Comparison of ENCODE assay signal across 8 mouse cellular contexts in genomic region chr13:112439105-112439818, GRCm38 (mm10). TPM values are rescaled to one million over a fixed set of nuclear protein-coding genes. Genes with fewer than 3 reads are reported as not detected.
DNase-seq lines count a peak whose midpoint lies in the region; ATAC-seq and TF ChIP-seq lines count a peak whose summit lies in the region.

No protein-coding gene starts in this region.

- TF ChIP-seq POLR2A in brain, embryonic 14.5 days (IDR thresholded peaks at IDR 0.05; ENCODE audit: borderline replicate concordance, extremely low read depth, insufficient read depth, insufficient read length, poor library complexity, severe bottlenecking) = no peak

- H3K4me1 ChIP-seq in kidney, postnatal 0 days (replicated peaks; ENCODE audit: insufficient read depth, low read length) = peaks cover 15% of the 10 kb centered on the region
- H3K4me1 ChIP-seq in hindbrain, embryonic 11.5 days (replicated peaks; ENCODE audit: control insufficient read depth, insufficient read depth, low read length) = peaks cover 7% of the 10 kb centered on the region

- 28% methylated on average over 15 of the region's 15 CpGs for WGBS in kidney, postnatal 0 days
- 33% methylated on average over 15 of the region's 15 CpGs for WGBS in hindbrain, embryonic 11.5 days

- no peak for ATAC-seq in kidney, postnatal 0 days (replicated peaks; ENCODE audit: low FRiP score, low read depth)
- peak; percentile 38; the same call in 1 of the 2 replicates for ATAC-seq in hindbrain, embryonic 11.5 days (ENCODE audit: low FRiP score)
- peak; percentile 54 for ATAC-seq in megakaryocyte progenitor cell, adult 5-6 weeks (replicated peaks; ENCODE audit: poor library complexity)

- H3K4me2 ChIP-seq in kidney, postnatal 0 days (ENCODE audit: low read length) = peak overlapping the region; percentile 49
- peak overlapping the region; percentile 31 for H3K4me2 ChIP-seq in hindbrain, embryonic 11.5 days (replicated peaks; ENCODE audit: low read depth, low read length)

- H3K27ac ChIP-seq in kidney, postnatal 0 days = peak overlapping the region; percentile 62
- H3K27ac ChIP-seq in hindbrain, embryonic 11.5 days (ENCODE audit: low read depth, low read length) = no peak overlapping the region

- peak; percentile 70 for DNase-seq in kidney, postnatal 0 days (ENCODE audit: low spot score)
- DNase-seq in kidney, adult 9 months = no peak
- peak; percentile 18 for DNase-seq in brain, embryonic 14.5 days (ENCODE audit: low read depth)
- peak; percentile 26 for DNase-seq in hindbrain, embryonic 11.5 days (ENCODE audit: low spot score)
- DNase-seq in yolk sac, embryonic 10.5 days (ENCODE audit: low spot score) = peak; percentile 36
- no peak for DNase-seq in layer of hippocampus, adult 11-12 months (ENCODE audit: low spot score)
- DNase-seq in spleen, postnatal 14 days (ENCODE audit: low spot score in 2 of 2) = no peak

- no peak overlapping the region; the same call in 1 of the 2 replicates for H3K4me3 ChIP-seq in kidney, postnatal 0 days (replicated peaks; ENCODE audit: low read depth, low read length)
- H3K4me3 ChIP-seq in hindbrain, embryonic 11.5 days (ENCODE audit: low read depth, low read length) = no peak overlapping the region

- H3K9me3 ChIP-seq in kidney, postnatal 0 days (replicated peaks; ENCODE audit: low read length) = no peaks in the 10 kb centered on the region
- no peaks in the 10 kb centered on the region for H3K9me3 ChIP-seq in hindbrain, embryonic 11.5 days (ENCODE audit: control insufficient read depth, low read length)

- no peaks in the 10 kb centered on the region for H3K27me3 ChIP-seq in kidney, postnatal 0 days (ENCODE audit: insufficient read depth, low read length)
- H3K27me3 ChIP-seq in hindbrain, embryonic 11.5 days (ENCODE audit: control insufficient read depth, insufficient read depth, low read length) = no peaks in the 10 kb centered on the region

- no peaks in the 10 kb centered on the region for H3K36me3 ChIP-seq in kidney, postnatal 0 days (ENCODE audit: insufficient read depth, low read length)
- no peaks in the 10 kb centered on the region for H3K36me3 ChIP-seq in hindbrain, embryonic 11.5 days (ENCODE audit: control insufficient read depth, insufficient read depth, low read length)

- 0 out of 2 replicates have a peak overlapping the region, but pooled peaks have one; percentile 5 for H3K9ac ChIP-seq in kidney, postnatal 0 days (ENCODE audit: low read depth, low read length)
- no peak overlapping the region for H3K9ac ChIP-seq in hindbrain, embryonic 11.5 days (ENCODE audit: low read depth, low read length)

- no peak for TF ChIP-seq CTCF in kidney, postnatal 0 days (IDR thresholded peaks at IDR 0.05; ENCODE audit: low read depth)
- TF ChIP-seq CTCF in brain, embryonic 14.5 days (IDR thresholded peaks at IDR 0.05; ENCODE audit: borderline replicate concordance, extremely low read depth, insufficient read depth, insufficient read length) = no peak

RNA-seq across cellular contexts. Expression of gene Il6st, which starts 24.6 kb away (rescaled TPM):
- polyA plus RNA-seq in kidney, postnatal 0 days (2015; fragmentation: Nextera tagmentation; extraction: Ambion mirVana) = 24.0 and 26.0 TPM in 2 replicates
- polyA plus RNA-seq in brain, embryonic 14.5 days (2012; rRNA removed) = 9.4 and 19.5 TPM in 2 replicates
- 27.0 and 28.4 TPM in 2 replicates for polyA plus RNA-seq in hindbrain, embryonic 11.5 days (2014; fragmentation: Nextera tagmentation; extraction: Ambion mirVana)
- 25.0 and 29.8 TPM in 2 replicates for total RNA-seq in megakaryocyte progenitor cell, adult 5-6 weeks (2015)
- total RNA-seq in megakaryocyte progenitor cell, adult 5-6 weeks (2017) = 27.9 and 32.7 TPM in 2 replicates

Comparison
In these comparisons a context has a peak if more than half of its experiments do, and no peak if none do; other contexts are left out.
1. DNase-seq: peak in kidney, postnatal 0 days (single experiment), brain, embryonic 14.5 days (single experiment), hindbrain, embryonic 11.5 days (single experiment) and yolk sac, embryonic 10.5 days (single experiment); none in kidney, adult 9 months (single experiment), layer of hippocampus, adult 11-12 months (single experiment) and spleen, postnatal 14 days (0 of 2).